Mouse (Mus musculus) kidney, postnatal 0 days (tissue): ENCODE measurements at regions not wholly inside any gene's neighbourhood (a gene's known extent, or its start where the extent isn't known, plus 50 kb on each side); places are given as distances from the start of the nearest gene placed in this dataset.
A peak's percentile ranks its signal among the peaks of the same experiment; 100 is the strongest.

Source experiments
- ATAC-seq: fragments of 200-750 bp; cut with Nextera tagmentation; replicated peaks from 2 replicates; pipeline ENCODE4 v1.8.0; 2017; ENCODE audit warnings: low read depth, moderate number of reproducible peaks, moderate TSS enrichment, moderate library complexity; ENCODE audit not compliant: low FRiP score
- DNase-seq: peaks from one replicate; pipeline ENCODE4 v3.0.0-alpha.2; 2016; ENCODE audit warnings: low spot score
- H3K27ac ChIP-seq: fragments of 300-500 bp; sonication (generic); 2 replicates; pipeline ENCODE4 v1.5.1; 2014; ENCODE audit warnings: mild to moderate bottlenecking
- H3K27me3 ChIP-seq: fragments of 300-500 bp; sonication (generic); 2 replicates; pipeline ENCODE4 v1.6.1; 2014; ENCODE audit warnings: low read length, mixed read lengths; ENCODE audit not compliant: insufficient read depth
- H3K36me3 ChIP-seq: fragments of 300-500 bp; sonication (generic); 2 replicates; pipeline ENCODE4 v1.6.1; 2014; ENCODE audit warnings: low read length, mixed read lengths; ENCODE audit not compliant: insufficient read depth
- H3K4me1 ChIP-seq: fragments of 300-500 bp; sonication (generic); replicated peaks from 2 replicates; pipeline ENCODE4 v1.6.1; 2014; ENCODE audit warnings: antibody characterized with exemption, low read length, mixed read lengths; ENCODE audit not compliant: insufficient read depth
- H3K4me2 ChIP-seq: fragments of 300-500 bp; sonication (generic); 2 replicates; pipeline ENCODE4 v1.6.1; 2014; ENCODE audit warnings: mild to moderate bottlenecking, low read length, moderate library complexity, mixed read lengths
- H3K4me3 ChIP-seq: fragments of 300-500 bp; sonication (generic); replicated peaks from 2 replicates; pipeline ENCODE4 v1.5.1; 2014; ENCODE audit warnings: low read depth, low read length
- H3K9ac ChIP-seq: fragments of 300-500 bp; sonication (generic); 2 replicates; pipeline ENCODE4 v1.6.1; 2014; ENCODE audit warnings: low read depth, low read length
- H3K9me3 ChIP-seq: fragments of 300-500 bp; sonication (generic); replicated peaks from 2 replicates; pipeline ENCODE4 v1.6.1; 2016; ENCODE audit warnings: low read length, inconsistent platforms, mixed read lengths
- CTCF ChIP-seq: IDR thresholded peaks from 2 replicates; pipeline ENCODE4 v1.5.1; 2016; ENCODE audit warnings: antibody characterized with exemption, low read depth, mild to moderate bottlenecking, moderate library complexity
- WGBS: fragments of 180-500 bp; shearing (Covaris S2); extraction: QIAGEN DNeasy Blood & Tissue Kit; methylation state at CpG from one replicate; pipeline ENCODE4 v1.1.7; 2014; 5-methylcytosine and 5-hydroxymethylcytosine counted together

- H3K27ac ChIP-seq = no peak overlapping the region
- H3K9ac ChIP-seq = 0 out of 2 replicates have a peak overlapping the region, but pooled peaks have one; percentile 23
- no peak overlapping the region for H3K4me2 ChIP-seq
- no peaks in the 10 kb centered on the region for H3K9me3 ChIP-seq
- 26% methylated on average over 12 of the region's 12 CpGs for WGBS
- no peak overlapping the region for H3K4me3 ChIP-seq
- no peak for TF ChIP-seq CTCF
- H3K36me3 ChIP-seq = no peaks in the 10 kb centered on the region
- DNase-seq = peak; percentile 47
- H3K27me3 ChIP-seq = no peaks in the 10 kb centered on the region
- ATAC-seq = no peak
- no peaks in the 10 kb centered on the region for H3K4me1 ChIP-seq
Observed at GRCm38 (mm10) chr13:60084975-60085374, 92.2 kb downstream of the Gas1 start.

GRCm38 (mm10) chr13:60084290-60084689 lies 92.9 kb downstream of the Gas1 start:
- DNase-seq (no peak), ATAC-seq (no peak)
- no peak for TF ChIP-seq CTCF
- WGBS = 63% methylated on average over 4 of the region's 4 CpGs
- Histone ChIP-seq H3K4me2 (no peak overlapping the region), H3K36me3 (no peaks in the 10 kb centered on the region), H3K27ac (no peak overlapping the region), H3K9ac (no peak overlapping the region), H3K4me1 (no peaks in the 10 kb centered on the region), H3K4me3 (no peak overlapping the region), H3K9me3 (no peaks in the 10 kb centered on the region), H3K27me3 (no peaks in the 10 kb centered on the region)

- Histone ChIP-seq H3K4me1 (no peaks in the 10 kb centered on the region), H3K4me3 (no peak overlapping the region), H3K27ac (no peak overlapping the region), H3K27me3 (no peaks in the 10 kb centered on the region), H3K36me3 (no peaks in the 10 kb centered on the region), H3K9ac (no peak overlapping the region), H3K9me3 (no peaks in the 10 kb centered on the region), H3K4me2 (no peak overlapping the region)
- DNase-seq (no peak), ATAC-seq (no peak)
- no peak for TF ChIP-seq CTCF
- 84% methylated on average over 10 of the region's 10 CpGs for WGBS
Observed at GRCm38 (mm10) chr13:60080113-60080512, 97.1 kb downstream of the Gas1 start.

GRCm38 (mm10) chr13:60078331-60079050 lies 98.7 kb downstream of the Gas1 start:
- TF ChIP-seq CTCF = no peak
- no peak overlapping the region for H3K4me3 ChIP-seq
- WGBS = 70% methylated on average over 8 of the region's 8 CpGs
- DNase-seq (no peak), ATAC-seq (no peak)
- no peak overlapping the region for H3K4me2 ChIP-seq
- no peaks in the 10 kb centered on the region for H3K9me3 ChIP-seq
- no peaks in the 10 kb centered on the region for H3K36me3 ChIP-seq
- H3K27ac ChIP-seq = no peak overlapping the region
- no peaks in the 10 kb centered on the region for H3K27me3 ChIP-seq
- H3K4me1 ChIP-seq = no peaks in the 10 kb centered on the region
- H3K9ac ChIP-seq = no peak overlapping the region

GRCm38 (mm10) chr13:60076147-60076800 lies 100.9 kb downstream of the Gas1 start:
- H3K27ac ChIP-seq = no peak overlapping the region
- no peaks in the 10 kb centered on the region for H3K9me3 ChIP-seq
- no peak for TF ChIP-seq CTCF
- H3K4me2 ChIP-seq = no peak overlapping the region
- no peak overlapping the region for H3K4me3 ChIP-seq
- H3K27me3 ChIP-seq = no peaks in the 10 kb centered on the region
- no peak for DNase-seq
- H3K9ac ChIP-seq = no peak overlapping the region
- H3K36me3 ChIP-seq = no peaks in the 10 kb centered on the region
- no peaks in the 10 kb centered on the region for H3K4me1 ChIP-seq
- 57% methylated on average over 6 of the region's 6 CpGs for WGBS
- no peak for ATAC-seq

GRCm38 (mm10) chr13:60071595-60071994 lies 105.6 kb downstream of the Gas1 start:
- no peak overlapping the region for H3K4me2 ChIP-seq
- H3K4me1 ChIP-seq = no peaks in the 10 kb centered on the region
- H3K36me3 ChIP-seq = no peaks in the 10 kb centered on the region
- H3K4me3 ChIP-seq = no peak overlapping the region
- 28% methylated on average over 9 of the region's 9 CpGs for WGBS
- peak; percentile 35 for DNase-seq
- H3K27ac ChIP-seq = peak overlapping the region; percentile 50; the same call in 1 of the 2 replicates
- ATAC-seq = no peak
- no peak for TF ChIP-seq CTCF
- H3K9me3 ChIP-seq = no peaks in the 10 kb centered on the region
- no peak overlapping the region for H3K9ac ChIP-seq
- H3K27me3 ChIP-seq = no peaks in the 10 kb centered on the region
